Mouse (Mus musculus) lung, postnatal 0 days (tissue): ENCODE measurements at regions not wholly inside any gene's neighbourhood (a gene's known extent, or its start where the extent isn't known, plus 50 kb on each side); places are given as distances from the start of the nearest gene placed in this dataset.

ENCODE experiments used
- ATAC-seq: fragments of 200-750 bp; cut with Nextera tagmentation; 2 replicates; pipeline ENCODE4 v1.8.0; 2017; ENCODE audit warnings: moderate library complexity
- DNase-seq: peaks from one replicate; pipeline ENCODE4 v3.0.0-alpha.2; 2016; ENCODE audit warnings: low spot score
- H3K27ac ChIP-seq: fragments of 300-500 bp; sonication (generic); 2 replicates; pipeline ENCODE4 v1.5.1; 2014; ENCODE audit warnings: antibody characterized with exemption, mild to moderate bottlenecking, low read length, mixed read lengths
- H3K27me3 ChIP-seq: fragments of 300-500 bp; sonication (generic); replicated peaks from 2 replicates; pipeline ENCODE4 v1.6.1; 2014; ENCODE audit warnings: low read length, mixed read lengths; ENCODE audit not compliant: insufficient read depth
- H3K36me3 ChIP-seq: fragments of 300-500 bp; sonication (generic); 2 replicates; pipeline ENCODE4 v1.6.1; 2014; ENCODE audit warnings: low read length, mixed read lengths; ENCODE audit not compliant: insufficient read depth
- H3K4me1 ChIP-seq: fragments of 300-500 bp; sonication (generic); 2 replicates; pipeline ENCODE4 v1.6.1; 2014; ENCODE audit warnings: antibody characterized with exemption, low read depth, low read length, mixed read lengths; ENCODE audit not compliant: insufficient read depth
- H3K4me2 ChIP-seq: fragments of 300-500 bp; sonication (generic); replicated peaks from 2 replicates; pipeline ENCODE4 v1.6.1; 2014; ENCODE audit warnings: low read depth, mild to moderate bottlenecking, low read length, moderate library complexity, mixed read lengths
- H3K4me3 ChIP-seq: fragments of 300-500 bp; sonication (generic); 2 replicates; pipeline ENCODE4 v1.5.1; 2014; ENCODE audit warnings: low read depth, low read length
- H3K9ac ChIP-seq: fragments of 300-500 bp; sonication (generic); replicated peaks from 2 replicates; pipeline ENCODE4 v1.6.1; 2014; ENCODE audit warnings: low read depth, mild to moderate bottlenecking
- H3K9me3 ChIP-seq: fragments of 300-500 bp; sonication (generic); 2 replicates; pipeline ENCODE4 v1.6.1; 2016; ENCODE audit warnings: low read length, mixed read lengths
- CTCF ChIP-seq: IDR thresholded peaks from 2 replicates; pipeline ENCODE4 v1.5.1; 2016; ENCODE audit warnings: antibody characterized with exemption, mild to moderate bottlenecking
- EP300 ChIP-seq: IDR thresholded peaks from 2 replicates; pipeline ENCODE4 v1.6.1; 2016; ENCODE audit warnings: antibody characterized with exemption, mild to moderate bottlenecking, control low read depth
- WGBS: fragments of 180-500 bp; shearing (Covaris S2); extraction: QIAGEN DNeasy Blood & Tissue Kit; methylation state at CpG from one replicate; pipeline ENCODE4 v1.1.7; 2014; 5-methylcytosine and 5-hydroxymethylcytosine counted together

DNA sequence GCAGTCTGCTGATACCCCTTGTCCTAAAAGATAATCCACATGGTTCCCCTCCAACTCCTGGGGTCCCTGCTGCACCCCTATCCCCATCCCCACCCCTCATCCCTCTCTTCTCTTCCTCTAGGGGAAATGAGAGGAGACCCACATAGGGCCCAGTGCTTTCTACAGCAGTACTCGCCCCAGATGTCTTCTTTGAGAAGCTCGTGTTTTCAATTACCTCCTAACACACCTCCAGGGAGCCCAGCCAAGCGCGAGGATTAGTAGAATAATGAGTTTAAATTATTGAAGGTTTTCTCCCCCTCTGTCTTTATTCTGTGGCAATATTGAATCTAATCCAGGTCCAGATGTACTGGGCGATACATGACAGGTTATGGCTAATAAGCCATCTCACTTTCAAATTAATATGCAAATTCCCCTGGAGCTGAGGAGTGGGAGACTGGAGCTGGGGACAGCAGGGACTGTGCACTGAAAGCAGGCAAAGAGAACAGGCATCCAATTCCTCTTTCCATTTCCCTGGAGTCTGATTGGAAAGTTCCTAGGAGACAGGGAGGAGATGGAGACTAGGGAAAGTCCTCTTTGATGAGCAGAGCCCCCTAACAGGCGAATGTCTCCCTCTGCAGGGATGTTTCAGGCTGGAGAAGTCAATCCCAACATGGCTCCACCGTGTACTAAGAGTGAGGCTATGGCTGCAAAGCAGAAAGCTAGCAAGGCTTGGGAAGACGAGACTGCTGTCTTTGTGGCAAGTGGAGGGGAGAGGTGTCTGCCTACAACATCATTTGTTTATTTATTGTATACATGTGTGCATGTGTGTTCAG lies 177.2 kb upstream of the Mocs1 start:
- H3K27me3 ChIP-seq: no peaks in the 10 kb centered on the region
- H3K9me3 ChIP-seq: no peaks in the 10 kb centered on the region
- no peaks in the 10 kb centered on the region for H3K4me1 ChIP-seq
- no peak for TF ChIP-seq CTCF
- TF ChIP-seq EP300: no peak
- no peak overlapping the region for H3K9ac ChIP-seq
- ATAC-seq (no peak), DNase-seq (no peak)
- H3K27ac ChIP-seq: no peak overlapping the region
- H3K36me3 ChIP-seq: no peaks in the 10 kb centered on the region
- WGBS: 49% methylated on average over 8 of the region's 8 CpGs
- no peak overlapping the region for H3K4me3 ChIP-seq
- no peak overlapping the region for H3K4me2 ChIP-seq

DNA sequence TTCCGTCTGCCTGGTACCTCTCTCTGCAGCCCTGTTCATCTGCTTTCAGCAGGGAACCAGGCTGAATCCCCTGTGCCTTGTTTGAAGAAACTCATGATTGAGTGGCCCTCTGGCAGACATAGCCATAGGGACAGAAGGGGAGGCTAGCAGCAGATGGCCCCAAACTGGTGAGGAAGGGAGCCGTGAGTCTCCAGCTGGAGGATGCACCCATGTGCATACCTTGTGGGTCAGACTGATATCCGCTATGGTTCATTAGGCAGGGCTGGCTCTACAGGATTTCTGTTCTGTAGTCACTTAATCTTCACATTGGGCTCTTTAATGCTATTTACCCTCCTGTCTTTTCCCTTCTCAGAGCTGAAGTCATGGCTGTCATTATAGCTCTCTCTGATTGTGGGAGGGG lies 175.9 kb upstream of the Mocs1 start:
- no peaks in the 10 kb centered on the region for H3K27me3 ChIP-seq
- H3K27ac ChIP-seq: no peak overlapping the region
- H3K4me1 ChIP-seq: no peaks in the 10 kb centered on the region
- no peak for DNase-seq
- no peak overlapping the region for H3K4me3 ChIP-seq
- H3K4me2 ChIP-seq: no peak overlapping the region
- no peaks in the 10 kb centered on the region for H3K36me3 ChIP-seq
- ATAC-seq: no peak
- no peak for TF ChIP-seq EP300
- TF ChIP-seq CTCF: no peak
- no peaks in the 10 kb centered on the region for H3K9me3 ChIP-seq
- no peak overlapping the region for H3K9ac ChIP-seq
- 60% methylated on average over 3 of the region's 3 CpGs for WGBS

DNA sequence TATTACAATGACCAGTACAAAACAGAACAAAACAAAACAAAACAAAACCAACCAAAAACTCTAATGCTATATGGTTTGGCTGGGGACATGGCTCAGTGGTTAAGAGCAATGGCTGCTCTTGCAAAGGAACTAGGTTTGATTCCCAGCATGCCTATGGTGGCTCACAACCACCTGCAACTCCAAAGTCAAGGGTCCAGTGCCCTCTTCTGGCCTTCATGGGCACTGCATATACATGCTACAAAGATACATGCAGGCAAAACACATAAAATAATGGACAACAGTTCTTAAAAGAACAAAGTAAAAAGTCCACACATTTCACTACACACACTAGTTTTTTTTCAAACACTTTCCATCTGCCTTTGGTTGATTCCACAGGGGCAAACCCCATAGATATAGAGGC lies 169.7 kb upstream of the Mocs1 start:
- TF ChIP-seq EP300 (no peak), CTCF (peak; percentile 40)
- Histone ChIP-seq H3K36me3 (no peaks in the 10 kb centered on the region), H3K4me2 (no peak overlapping the region), H3K4me1 (no peaks in the 10 kb centered on the region), H3K9me3 (no peaks in the 10 kb centered on the region), H3K4me3 (no peak overlapping the region), H3K27ac (no peak overlapping the region), H3K27me3 (no peaks in the 10 kb centered on the region), H3K9ac (no peak overlapping the region)
- DNase-seq (no peak), ATAC-seq (no peak)

DNA sequence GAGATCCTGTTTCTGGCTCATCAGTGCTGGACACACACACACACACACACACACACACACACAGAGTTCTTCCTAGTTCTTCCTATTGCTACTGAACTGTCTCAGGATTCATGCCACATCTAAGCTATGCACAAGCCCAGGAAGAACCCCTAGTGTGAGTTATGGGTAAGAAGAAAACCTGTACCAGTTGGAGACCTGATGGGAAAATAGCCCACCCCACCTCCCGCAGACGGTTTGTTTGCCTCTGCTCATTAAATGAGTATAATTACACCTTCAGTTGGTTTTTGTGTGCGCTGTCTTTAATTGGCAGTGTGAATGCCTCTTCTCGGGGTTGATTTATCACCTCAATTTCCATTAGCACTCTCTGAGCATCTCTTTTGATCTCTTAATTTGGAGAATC lies 165.8 kb upstream of the Mocs1 start:
- no peak for ATAC-seq
- no peaks in the 10 kb centered on the region for H3K36me3 ChIP-seq
- no peaks in the 10 kb centered on the region for H3K27me3 ChIP-seq
- H3K4me1 ChIP-seq: no peaks in the 10 kb centered on the region
- no peak overlapping the region for H3K27ac ChIP-seq
- H3K4me2 ChIP-seq: no peak overlapping the region
- no peaks in the 10 kb centered on the region for H3K9me3 ChIP-seq
- TF ChIP-seq CTCF (no peak), EP300 (no peak)
- WGBS: 67% methylated on average over 4 of the region's 4 CpGs
- no peak overlapping the region for H3K9ac ChIP-seq
- no peak for DNase-seq
- H3K4me3 ChIP-seq: no peak overlapping the region

DNA sequence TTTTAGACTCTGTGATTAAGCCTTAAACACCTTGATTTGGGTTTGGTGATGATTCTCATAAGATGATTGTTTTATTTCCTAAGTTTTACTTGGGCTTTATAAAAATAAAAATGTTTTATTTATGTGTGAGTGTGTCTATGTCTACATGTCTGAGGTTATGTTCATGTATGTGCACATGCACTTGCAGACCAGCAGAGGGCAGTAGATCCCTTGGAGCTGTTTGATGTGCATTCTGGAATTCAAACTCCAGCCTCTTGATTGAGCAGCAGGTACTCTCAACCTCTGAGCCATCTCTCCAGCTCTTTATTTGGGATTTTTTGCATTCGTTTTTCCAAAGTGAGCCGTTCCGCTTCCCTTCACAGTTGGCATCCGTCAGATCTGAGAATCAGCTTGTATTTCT lies 161.8 kb upstream of the Mocs1 start:
- Histone ChIP-seq H3K27me3 (no peaks in the 10 kb centered on the region), H3K9ac (no peak overlapping the region), H3K36me3 (no peaks in the 10 kb centered on the region), H3K4me2 (no peak overlapping the region), H3K9me3 (no peaks in the 10 kb centered on the region), H3K4me3 (no peak overlapping the region), H3K4me1 (no peaks in the 10 kb centered on the region), H3K27ac (no peak overlapping the region)
- TF ChIP-seq CTCF (peak; percentile 66), EP300 (no peak)
- DNase-seq: peak; percentile 17
- no peak for ATAC-seq
- 81% methylated on average over 4 of the region's 4 CpGs for WGBS

GRCm38 (mm10) chr17:49269943-49270342 lies 158.2 kb upstream of the Mocs1 start:
- TF ChIP-seq CTCF (no peak), EP300 (no peak)
- no peaks in the 10 kb centered on the region for H3K9me3 ChIP-seq
- WGBS: 65% methylated on average over 7 of the region's 7 CpGs
- no peak overlapping the region for H3K4me3 ChIP-seq
- no peak for ATAC-seq
- H3K4me1 ChIP-seq: no peaks in the 10 kb centered on the region
- H3K36me3 ChIP-seq: no peaks in the 10 kb centered on the region
- H3K9ac ChIP-seq: no peak overlapping the region
- H3K4me2 ChIP-seq: no peak overlapping the region
- no peak overlapping the region for H3K27ac ChIP-seq
- no peak for DNase-seq
- no peaks in the 10 kb centered on the region for H3K27me3 ChIP-seq
